ENCODE assay signal across 8 mouse cellular contexts in the genomic region with DNA sequence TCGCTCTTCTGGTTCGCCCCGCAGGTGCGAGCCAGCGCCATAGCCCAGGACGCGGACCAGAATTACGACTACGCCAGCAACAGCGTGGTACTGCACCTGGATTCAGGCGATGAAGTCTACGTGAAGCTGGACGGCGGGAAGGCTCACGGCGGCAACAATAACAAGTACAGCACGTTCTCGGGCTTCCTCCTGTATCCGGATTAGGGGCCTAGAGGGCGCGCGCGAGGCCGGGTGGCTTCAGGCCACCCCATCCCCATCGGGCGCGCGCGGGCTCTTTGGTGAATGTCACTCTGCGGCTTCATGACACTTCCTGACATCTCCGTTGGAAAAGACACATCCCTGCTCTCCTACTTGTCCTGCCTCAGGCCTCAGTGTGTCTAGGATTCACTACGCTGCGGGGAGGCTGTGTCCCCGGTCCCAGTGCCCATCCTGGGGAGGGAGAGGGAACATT. TPM values are rescaled to one million over a fixed set of nuclear protein-coding genes. Genes with fewer than 3 reads are reported as not detected.
DNase-seq lines count a peak whose midpoint lies in the region; ATAC-seq lines count a peak whose summit lies in the region.
"Had no signal": no experiment of that assay in that cellular context is flagged by ENCODE, and none has a peak within 500 bp of the region (broad histone marks: within the 10 kb centered on the region; RNA-seq: fewer than 3 reads in every experiment).

No protein-coding gene starts in this region.

- H3K4me2 ChIP-seq in heart, embryonic 13.5 days = peak overlapping the region; percentile 67
- H3K4me2 ChIP-seq in midbrain, embryonic 14.5 days (ENCODE audit: low read length) = peak overlapping the region; percentile 60

- H3K27ac ChIP-seq in heart, embryonic 13.5 days (replicated peaks) = no peak overlapping the region
- H3K27ac ChIP-seq in limb, embryonic 10.5 days = no peak overlapping the region
- H3K27ac ChIP-seq in midbrain, embryonic 14.5 days (replicated peaks; ENCODE audit: low read depth, low read length) = no peak overlapping the region
- H3K27ac ChIP-seq: liver, embryonic 14.5 days had no signal

- under 1% methylated on average over 34 of the region's 34 CpGs for WGBS in heart, embryonic 13.5 days
- under 1% methylated on average over 34 of the region's 34 CpGs for WGBS in limb, embryonic 10.5 days
- 1% methylated on average over 34 of the region's 34 CpGs for whole genome bisulfite sequencing in midbrain, embryonic 14.5 days

- no peak for ATAC-seq in heart, embryonic 13.5 days (ENCODE audit: extremely low read depth, insufficient number of reproducible peaks, low FRiP score, low TSS enrichment)
- no peak for ATAC-seq in midbrain, embryonic 14.5 days (ENCODE audit: low FRiP score, low TSS enrichment)

- peak; percentile 16 for DNase-seq in ovary, postnatal 36 days (ENCODE audit: low spot score)
- DNase-seq in ovary, postnatal 14 days (ENCODE audit: low spot score) = no peak
- peak; percentile 80 for DNase-seq in embryo, embryonic 10.5 days (ENCODE audit: low spot score)
- DNase-seq in limb, embryonic 10.5 days (ENCODE audit: low spot score) = peak; percentile 68
- DNase-seq in midbrain, embryonic 14.5 days = peak; percentile 76
- no peak for DNase-seq in urinary bladder, postnatal 10 days (ENCODE audit: low spot score)

- peaks cover 26% of the 10 kb centered on the region for H3K4me1 ChIP-seq in heart, embryonic 13.5 days
- H3K4me1 ChIP-seq in limb, embryonic 10.5 days = peaks cover 26% of the 10 kb centered on the region
- H3K4me1 ChIP-seq in midbrain, embryonic 14.5 days (ENCODE audit: control insufficient read depth, insufficient read depth, low read length) = peaks cover 24% of the 10 kb centered on the region; the same call in 1 of the 2 replicates

- H3K9ac ChIP-seq in heart, embryonic 13.5 days = peak overlapping the region; percentile 5; the same call in 1 of the 2 replicates
- H3K9ac ChIP-seq in midbrain, embryonic 14.5 days (replicated peaks; ENCODE audit: low read length) = peak overlapping the region; percentile 20; the same call in 1 of the 2 replicates
- H3K9ac ChIP-seq: liver, embryonic 14.5 days had no signal

- no peaks in the 10 kb centered on the region for H3K36me3 ChIP-seq in heart, embryonic 13.5 days
- H3K36me3 ChIP-seq in limb, embryonic 10.5 days = no peaks in the 10 kb centered on the region
- H3K36me3 ChIP-seq in midbrain, embryonic 14.5 days (ENCODE audit: control insufficient read depth, insufficient read depth, low read length) = no peaks in the 10 kb centered on the region

- no peaks in the 10 kb centered on the region for H3K9me3 ChIP-seq in heart, embryonic 13.5 days
- no peaks in the 10 kb centered on the region for H3K9me3 ChIP-seq in limb, embryonic 10.5 days (replicated peaks)
- no peaks in the 10 kb centered on the region for H3K9me3 ChIP-seq in midbrain, embryonic 14.5 days (ENCODE audit: control insufficient read depth, low read length)

- H3K4me3 ChIP-seq in heart, embryonic 13.5 days = peak overlapping the region; percentile 50
- H3K4me3 ChIP-seq in limb, embryonic 10.5 days = peak overlapping the region; percentile 40
- peak overlapping the region; percentile 28 for H3K4me3 ChIP-seq in midbrain, embryonic 14.5 days (replicated peaks; ENCODE audit: low read depth, low read length)

- peaks cover 92% of the 10 kb centered on the region for H3K27me3 ChIP-seq in heart, embryonic 13.5 days (replicated peaks)
- H3K27me3 ChIP-seq in limb, embryonic 10.5 days (ENCODE audit: low read depth, poor library complexity, severe bottlenecking) = peaks cover 95% of the 10 kb centered on the region
- peaks cover 70% of the 10 kb centered on the region for H3K27me3 ChIP-seq in midbrain, embryonic 14.5 days (ENCODE audit: control insufficient read depth, insufficient read depth, low read length)

RNA-seq across cellular contexts. Expression of gene C1ql2, which starts 2.0 kb away (rescaled TPM):
- polyA plus RNA-seq in heart, embryonic 13.5 days (2015; fragmentation: Nextera tagmentation; extraction: Ambion mirVana) = not detected in 2 replicates
- polyA plus RNA-seq in limb, embryonic 10.5 days (2016; fragmentation: Nextera tagmentation; extraction: Ambion mirVana) = 0.14 TPM in 1 of 2 replicates, not detected in the other
- 12.0 and 16.2 TPM in 2 replicates for polyA plus RNA-seq in midbrain, embryonic 14.5 days (2014; fragmentation: Nextera tagmentation; extraction: Ambion mirVana)
- polyA plus RNA-seq: liver, embryonic 14.5 days had no signal

Comparison
In these comparisons a context has a peak if more than half of its experiments do, and no peak if none do; other contexts are left out.
1. DNase-seq: peak in ovary, postnatal 36 days (single experiment), embryo, embryonic 10.5 days (single experiment), limb, embryonic 10.5 days (single experiment) and midbrain, embryonic 14.5 days (single experiment); none in ovary, postnatal 14 days (single experiment) and urinary bladder, postnatal 10 days (single experiment).
2. RNA of gene C1ql2, which starts 2.0 kb away (polyA plus RNA-seq): 12.0 to 16.2 TPM in midbrain, embryonic 14.5 days; not detected in heart, embryonic 13.5 days and 0.14 TPM in limb, embryonic 10.5 days; every median in the first group is over 10 times any median in the second.
3. Peak in every context shown above with its lines, with median percentiles within 50 percentile points of each other: H3K4me3 ChIP-seq.